Mouse (Mus musculus): ENCODE measurements around the gene Fam90a1b.

GRCm38 (mm10) chrX:94365381-94365925 is 1.1 kb downstream of the Fam90a1b start:
- TF ChIP-seq CTCF (IDR thresholded peaks at IDR 0.05; ENCODE audit: borderline replicate concordance, insufficient read depth, low read depth, low read length) (no peak), POLR2A (IDR thresholded peaks at IDR 0.05; ENCODE audit: borderline replicate concordance, insufficient read depth, low read length) (no peak)
